ENCODE assay signal across 9 mouse cellular contexts in the genomic region with DNA sequence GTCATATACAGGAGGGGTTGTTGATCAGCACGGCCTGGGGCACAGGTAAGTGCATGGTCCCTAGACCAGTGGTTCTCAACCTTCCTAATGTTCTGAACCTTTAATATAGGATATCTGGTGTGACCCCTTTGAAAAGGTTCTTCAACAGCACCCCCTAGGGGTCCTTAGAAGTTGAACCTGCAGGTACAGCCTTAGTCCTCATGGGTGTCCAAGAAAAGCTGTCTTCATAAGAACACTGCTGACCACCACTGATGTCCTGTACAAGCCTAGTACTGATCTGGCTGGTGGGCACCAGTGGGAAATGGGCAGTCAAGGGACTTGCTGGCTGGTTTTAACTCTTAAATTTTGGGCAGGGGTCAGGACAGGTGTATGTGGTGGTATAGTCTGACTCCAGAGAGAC. TPM values are rescaled to one million over a fixed set of nuclear protein-coding genes. Genes with fewer than 3 reads are reported as not detected.
DNase-seq lines count a peak whose midpoint lies in the region; ATAC-seq and TF ChIP-seq lines count a peak whose summit lies in the region.
"Had no signal": no experiment of that assay in that cellular context is flagged by ENCODE, and none has a peak within 500 bp of the region (broad histone marks: within the 10 kb centered on the region; RNA-seq: fewer than 3 reads in every experiment).

No protein-coding gene starts in this region.

- peaks cover 29% of the 10 kb centered on the region for H3K36me3 ChIP-seq in kidney, postnatal 0 days (ENCODE audit: insufficient read depth, low read length)
- H3K36me3 ChIP-seq in liver, embryonic 13.5 days, result peaks cover 53% of the 10 kb centered on the region

- no peak overlapping the region for H3K4me3 ChIP-seq in kidney, postnatal 0 days (replicated peaks; ENCODE audit: low read depth, low read length)
- no peak overlapping the region for H3K4me3 ChIP-seq in liver, embryonic 13.5 days (replicated peaks)

- H3K27me3 ChIP-seq in kidney, postnatal 0 days (ENCODE audit: insufficient read depth, low read length), result peaks cover 18% of the 10 kb centered on the region
- peaks cover 34% of the 10 kb centered on the region for H3K27me3 ChIP-seq in liver, embryonic 13.5 days

- TF ChIP-seq CTCF in kidney, postnatal 0 days (IDR thresholded peaks at IDR 0.05; ENCODE audit: low read depth), result peak; percentile 48; the same call in 1 of the 2 replicates

- WGBS in kidney, postnatal 0 days, result 76% methylated on average over 1 of the region's 1 CpGs
- 74% methylated on average over 1 of the region's 1 CpGs for WGBS in liver, embryonic 13.5 days (ENCODE audit: insufficient replicate concordance)

- peak; percentile 23 for ATAC-seq in kidney, postnatal 0 days (replicated peaks; ENCODE audit: low FRiP score, low read depth)
- ATAC-seq in liver, embryonic 13.5 days (ENCODE audit: low read depth), result peak; percentile 21

- H3K9ac ChIP-seq in kidney, postnatal 0 days (ENCODE audit: low read depth, low read length), result no peak overlapping the region
- no peak overlapping the region; the same call in 1 of the 2 replicates for H3K9ac ChIP-seq in liver, embryonic 13.5 days

- no peak overlapping the region for H3K27ac ChIP-seq in kidney, postnatal 0 days
- H3K27ac ChIP-seq in liver, embryonic 13.5 days, result peak overlapping the region; percentile 93
- H3K27ac ChIP-seq: macrophage had no signal

- H3K9me3 ChIP-seq in kidney, postnatal 0 days (replicated peaks; ENCODE audit: low read length), result no peaks in the 10 kb centered on the region
- no peaks in the 10 kb centered on the region for H3K9me3 ChIP-seq in liver, embryonic 13.5 days (replicated peaks)

- peaks cover 10% of the 10 kb centered on the region; the same call in 1 of the 2 replicates for H3K4me1 ChIP-seq in kidney, postnatal 0 days (replicated peaks; ENCODE audit: insufficient read depth, low read length)
- peaks cover 79% of the 10 kb centered on the region for H3K4me1 ChIP-seq in liver, embryonic 13.5 days (replicated peaks)

- peak; percentile 49 for DNase-seq in kidney, postnatal 0 days (ENCODE audit: low spot score)
- DNase-seq in kidney, postnatal 4 days, result no peak
- DNase-seq in CD4-positive helper T cell, adult 2 months (ENCODE audit: low read depth, low spot score), result peak; percentile 44
- peak; percentile 46 for DNase-seq in brain, adult 2 months (ENCODE audit: low read depth, low spot score)
- peak; percentile 54 for DNase-seq in liver, embryonic 13.5 days
- no peak for DNase-seq in adrenal gland, postnatal 10 days
- no peak for DNase-seq in cerebellum, adult 18-20 months
- DNase-seq in right cerebral cortex, postnatal 25 days, result no peak

- no peak overlapping the region for H3K4me2 ChIP-seq in kidney, postnatal 0 days (ENCODE audit: low read length)
- peak overlapping the region; percentile 55; the same call in 1 of the 2 replicates for H3K4me2 ChIP-seq in liver, embryonic 13.5 days

RNA-seq across cellular contexts. Expression of gene Hcn2, which starts 4.4 kb away (rescaled TPM):
- 0.17 and 0.28 TPM in 2 replicates for polyA plus RNA-seq in kidney, postnatal 0 days (2015; fragmentation: Nextera tagmentation; extraction: Ambion mirVana)
- not detected in 2 replicates for polyA plus RNA-seq in liver, embryonic 13.5 days (2015; fragmentation: Nextera tagmentation; extraction: Ambion mirVana)
- 1 to 10 TPM; 7.2 to 8.7 TPM for total RNA-seq in adrenal gland, postnatal 10 days (2021)

RNA-seq across cellular contexts. Expression of gene Bsg, which starts 7.7 kb away (rescaled TPM):
- 1,067 and 1,079 TPM in 2 replicates for polyA plus RNA-seq in kidney, postnatal 0 days (2015; fragmentation: Nextera tagmentation; extraction: Ambion mirVana)
- 903 and 946 TPM in 2 replicates for polyA plus RNA-seq in liver, embryonic 13.5 days (2015; fragmentation: Nextera tagmentation; extraction: Ambion mirVana)
- 100 to 1,000 TPM; 662 to 732 TPM for total RNA-seq in adrenal gland, postnatal 10 days (2021)

RNA-seq across cellular contexts. Expression of gene Gzmm, which starts 23.2 kb away (rescaled TPM):
- 0.34 and 0.50 TPM in 2 replicates for polyA plus RNA-seq in kidney, postnatal 0 days (2015; fragmentation: Nextera tagmentation; extraction: Ambion mirVana)
- polyA plus RNA-seq in liver, embryonic 13.5 days (2015; fragmentation: Nextera tagmentation; extraction: Ambion mirVana), result 0.22 and 0.32 TPM in 2 replicates
- total RNA-seq in adrenal gland, postnatal 10 days (2021), result 1 to 10 TPM; 1.0 to 1.5 TPM
- polyA plus RNA-seq: macrophage had no signal

RNA-seq across cellular contexts. Expression of gene Cdc34, which starts 30.0 kb away (rescaled TPM):
- 68.1 and 75.7 TPM in 2 replicates for polyA plus RNA-seq in kidney, postnatal 0 days (2015; fragmentation: Nextera tagmentation; extraction: Ambion mirVana)
- 164 and 166 TPM in 2 replicates for polyA plus RNA-seq in liver, embryonic 13.5 days (2015; fragmentation: Nextera tagmentation; extraction: Ambion mirVana)
- total RNA-seq in adrenal gland, postnatal 10 days (2021), result 10 to 100 TPM; 90.2 to 96.7 TPM

RNA-seq across cellular contexts. Expression of gene Polrmt, which starts 34.4 kb away (rescaled TPM):
- 37.9 and 38.5 TPM in 2 replicates for polyA plus RNA-seq in kidney, postnatal 0 days (2015; fragmentation: Nextera tagmentation; extraction: Ambion mirVana)
- 20.0 and 20.8 TPM in 2 replicates for polyA plus RNA-seq in liver, embryonic 13.5 days (2015; fragmentation: Nextera tagmentation; extraction: Ambion mirVana)
- 10 to 100 TPM; 60.1 to 69.8 TPM for total RNA-seq in adrenal gland, postnatal 10 days (2021)

Comparison
In these comparisons a context has a peak if more than half of its experiments do, and no peak if none do; other contexts are left out.
1. DNase-seq: peak in kidney, postnatal 0 days (single experiment), CD4-positive helper T cell, adult 2 months (single experiment), brain, adult 2 months (single experiment) and liver, embryonic 13.5 days (single experiment); none in kidney, postnatal 4 days (0 of 2), adrenal gland, postnatal 10 days (single experiment), cerebellum, adult 18-20 months (0 of 2) and right cerebral cortex, postnatal 25 days (single experiment).